Mouse (Mus musculus) erythroblast, adult 5-6 weeks (primary cell): ENCODE results near the gene Odf3b. TPM values are rescaled to one million over a fixed set of nuclear protein-coding genes. Genes with fewer than 3 reads are reported as not detected.

ENCODE experiments used
- ATAC-seq: replicated peaks from 2 replicates; pipeline ENCODE4 v1.8.0; 2016; ENCODE audit warnings: moderate number of reproducible peaks, mild to moderate bottlenecking, moderate TSS enrichment, inconsistent platforms; ENCODE audit not compliant: poor library complexity, low FRiP score, severe bottlenecking
- total RNA-seq, 2 experiments: library from RNA; stranded (forward) in 1 of 2; stranded (reverse) in 1 of 2; fragments of 150-400 nt in 1 of 2; fragments of 200-764, 138-1000 nt in 1 of 2; gene quantifications; 2 replicates each; pipeline versions ENCODE4 v1.2.3 to v1.2.4; 2015 to 2017; ENCODE audit warnings: low replicate concordance in 2 of 2

Odf3b gene
- total RNA-seq (2015; ENCODE audit: low replicate concordance) (not detected in 2 replicates), total RNA-seq (2017; ENCODE audit: low replicate concordance) (2.3 TPM in 1 of 2 replicates, not detected in the other)

GRCm38 (mm10) chr15:89378831-89379401 is at the start of gene Odf3b:
TSS of gene Odf3b (minus strand) at chr15:89379282.
- ATAC-seq, result no peak

GRCm38 (mm10) chr15:89428136-89428790 is 49.2 kb upstream of the Odf3b start:
- ATAC-seq, result no peak

- no peak for ATAC-seq
Measured at GRCm38 (mm10) chr15:89426716-89427115, 47.6 kb upstream of the Odf3b start.

- no peak for ATAC-seq
Measured at GRCm38 (mm10) chr15:89425711-89426121, 46.6 kb upstream of the Odf3b start, which contains the start of gene Cpt1b. TSS of gene Cpt1b (minus strand) at chr15:89425863.

GRCm38 (mm10) chr15:89424621-89425020 is 45.5 kb upstream of the Odf3b start:
- ATAC-seq, result no peak

- ATAC-seq, result no peak
Measured at GRCm38 (mm10) chr15:89421938-89422337, 42.9 kb upstream of the Odf3b start.

- no peak for ATAC-seq
Measured at GRCm38 (mm10) chr15:89415282-89415681, 36.2 kb upstream of the Odf3b start.

- ATAC-seq, result no peak; the same call in 1 of the 2 replicates
Measured at GRCm38 (mm10) chr15:89410118-89410517, 31.0 kb upstream of the Odf3b start, which contains the start of gene Syce3. TSS of gene Syce3 (minus strand) at chr15:89410503.

GRCm38 (mm10) chr15:89406691-89407090 is 27.6 kb upstream of the Odf3b start:
- ATAC-seq, result no peak

GRCm38 (mm10) chr15:89404831-89405623 is 25.9 kb upstream of the Odf3b start:
- ATAC-seq, result no peak

- no peak for ATAC-seq
Measured at GRCm38 (mm10) chr15:89402471-89402870, 23.4 kb upstream of the Odf3b start.

- no peak for ATAC-seq
Measured at GRCm38 (mm10) chr15:89399716-89400115, 20.6 kb upstream of the Odf3b start.

GRCm38 (mm10) chr15:89398146-89398545 is 19.1 kb upstream of the Odf3b start:
- no peak for ATAC-seq

GRCm38 (mm10) chr15:89396883-89397282 is 17.8 kb upstream of the Odf3b start:
- no peak for ATAC-seq

GRCm38 (mm10) chr15:89390081-89390480 is 11.0 kb upstream of the Odf3b start:
- no peak for ATAC-seq

GRCm38 (mm10) chr15:89387127-89387526 is 8.0 kb upstream of the Odf3b start:
- no peak for ATAC-seq

- ATAC-seq, result no peak
Measured at GRCm38 (mm10) chr15:89384617-89385016, 5.5 kb upstream of the Odf3b start, which contains the start of gene Klhdc7b. TSS of gene Klhdc7b (plus strand) at chr15:89384917.

- no peak for ATAC-seq
Measured at GRCm38 (mm10) chr15:89379429-89379828, 347 bp upstream of the Odf3b start.

GRCm38 (mm10) chr15:89377938-89378828 is 899 bp downstream of the Odf3b start:
- ATAC-seq, result no peak

GRCm38 (mm10) chr15:89377362-89377761 is 1.7 kb downstream of the Odf3b start:
- ATAC-seq, result no peak
